Mouse (Mus musculus) heart, adult 8-10 months (tissue): ENCODE measurements around the gene Rin3. TPM values are rescaled to one million over a fixed set of nuclear protein-coding genes. Genes with fewer than 3 reads are reported as not detected.

ENCODE experiments used
- DNase-seq: peaks from one replicate; pipeline ENCODE4 v3.0.0; 2022; ENCODE audit warnings: low spot score
- total RNA-seq, 4 experiments: library from RNA; stranded (reverse); gene quantifications; 2 replicates each; pipeline ENCODE4 v1.2.4; 2022

Gene Rin3
- total RNA-seq, 4 experiments from 2014 or later = 12.2 to 18.8 (median 17.0) TPM

GRCm38 (mm10) chr12:102370931-102371500 is 88.2 kb downstream of the Rin3 start:
- DNase-seq = no peak

- no peak for DNase-seq
These were observed 89.5 kb downstream of the Rin3 start for GRCm38 (mm10) chr12:102372322-102372721.

GRCm38 (mm10) chr12:102382180-102382579 is 99.3 kb downstream of the Rin3 start:
- no peak for DNase-seq

GRCm38 (mm10) chr12:102383288-102383687 is 100.4 kb downstream of the Rin3 start:
- no peak for DNase-seq

- DNase-seq = peak; percentile 35
These were observed 102.0 kb downstream of the Rin3 start for GRCm38 (mm10) chr12:102384819-102385218.

- peak; percentile 81 for DNase-seq
These were observed 104.5 kb downstream of the Rin3 start for GRCm38 (mm10) chr12:102387219-102387917.

- DNase-seq = no peak
These were observed 107.2 kb downstream of the Rin3 start for GRCm38 (mm10) chr12:102390042-102390441.

GRCm38 (mm10) chr12:102391109-102391508 is 108.3 kb downstream of the Rin3 start:
- DNase-seq = no peak

- no peak for DNase-seq
These were observed 109.1 kb downstream of the Rin3 start for GRCm38 (mm10) chr12:102391982-102392381.

- DNase-seq = no peak
These were observed 111.6 kb downstream of the Rin3 start for GRCm38 (mm10) chr12:102394496-102394895.

GRCm38 (mm10) chr12:102395537-102395936 is 112.7 kb downstream of the Rin3 start:
- DNase-seq = no peak

- no peak for DNase-seq
These were observed 113.4 kb downstream of the Rin3 start for GRCm38 (mm10) chr12:102395998-102396991.

GRCm38 (mm10) chr12:102398588-102398987 is 115.7 kb downstream of the Rin3 start:
- DNase-seq = no peak

GRCm38 (mm10) chr12:102413171-102413570 is 130.3 kb downstream of the Rin3 start:
- DNase-seq = no peak

- no peak for DNase-seq
These were observed 131.8 kb downstream of the Rin3 start for GRCm38 (mm10) chr12:102414686-102415085.

- peak; percentile 75 for DNase-seq
These were observed 133.6 kb downstream of the Rin3 start for GRCm38 (mm10) chr12:102416391-102416837.

- DNase-seq = no peak
These were observed 134.2 kb downstream of the Rin3 start for GRCm38 (mm10) chr12:102416955-102417510.

GRCm38 (mm10) chr12:102417701-102418100 is 134.9 kb downstream of the Rin3 start:
- DNase-seq = no peak

GRCm38 (mm10) chr12:102419544-102419943 is 136.7 kb downstream of the Rin3 start:
- no peak for DNase-seq

GRCm38 (mm10) chr12:102420168-102420890 is 137.5 kb downstream of the Rin3 start:
- DNase-seq = no peak

- peak; percentile 79 for DNase-seq
These were observed 139.2 kb downstream of the Rin3 start for GRCm38 (mm10) chr12:102422065-102422464.
